Mouse (Mus musculus): ENCODE data around the gene Phtf2. TPM values are rescaled to one million over a fixed set of nuclear protein-coding genes. Genes with fewer than 3 reads are reported as not detected.

The Phtf2 gene
- polyA plus RNA-seq, 1 experiment from 2014 or later, result 46.0 TPM

DNA sequence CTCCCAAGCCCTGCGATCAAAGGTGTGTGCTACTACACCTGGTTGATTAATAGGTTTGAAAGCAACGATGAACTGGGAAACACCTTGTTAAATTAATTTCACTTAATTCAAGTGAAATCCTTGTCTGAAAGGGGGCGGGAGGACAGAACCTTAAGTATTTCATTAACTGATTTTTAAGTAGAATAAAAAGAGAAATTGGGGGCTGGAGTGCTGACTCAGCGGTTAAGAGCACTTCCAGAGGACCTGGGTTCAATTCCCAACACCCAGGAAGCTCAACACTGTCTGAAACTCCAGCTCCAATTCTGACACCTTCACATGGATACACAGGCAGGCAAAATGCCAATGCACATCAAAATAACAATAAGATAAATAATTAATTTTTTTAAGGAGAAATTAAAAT is 37.0 kb upstream of the Phtf2 start:
- no peak overlapping the region for H3K9ac ChIP-seq (ENCODE audit: low read length)
- no peak for ATAC-seq (ENCODE audit: insufficient number of reproducible peaks, insufficient read depth, low FRiP score, low read depth)
- H3K27me3 ChIP-seq (ENCODE audit: control insufficient read depth, insufficient read depth, low read length), result no peaks in the 10 kb centered on the region
- no peak overlapping the region for H3K4me2 ChIP-seq (ENCODE audit: low read length)
- peaks cover 6% of the 10 kb centered on the region for H3K36me3 ChIP-seq (ENCODE audit: control insufficient read depth, insufficient read depth, low read length)
- H3K27ac ChIP-seq (replicated peaks in 1 of 2; ENCODE audit: control insufficient read depth in 1 of 2, insufficient read depth in 1 of 2, low read depth in 2 of 2, low read length in 2 of 2), result no peak overlapping the region
- no peaks in the 10 kb centered on the region for H3K4me1 ChIP-seq (ENCODE audit: control insufficient read depth in 2 of 2, insufficient read depth in 2 of 2, low read length in 2 of 2)
- no peak overlapping the region for H3K4me3 ChIP-seq (ENCODE audit: control insufficient read depth in 1 of 2, insufficient read depth in 1 of 2, low read depth in 1 of 2, low read length in 2 of 2)
- WGBS, result 96% methylated on average over 4 of the region's 4 CpGs
- no peaks in the 10 kb centered on the region for H3K9me3 ChIP-seq (ENCODE audit: control insufficient read depth, low read length)

DNA sequence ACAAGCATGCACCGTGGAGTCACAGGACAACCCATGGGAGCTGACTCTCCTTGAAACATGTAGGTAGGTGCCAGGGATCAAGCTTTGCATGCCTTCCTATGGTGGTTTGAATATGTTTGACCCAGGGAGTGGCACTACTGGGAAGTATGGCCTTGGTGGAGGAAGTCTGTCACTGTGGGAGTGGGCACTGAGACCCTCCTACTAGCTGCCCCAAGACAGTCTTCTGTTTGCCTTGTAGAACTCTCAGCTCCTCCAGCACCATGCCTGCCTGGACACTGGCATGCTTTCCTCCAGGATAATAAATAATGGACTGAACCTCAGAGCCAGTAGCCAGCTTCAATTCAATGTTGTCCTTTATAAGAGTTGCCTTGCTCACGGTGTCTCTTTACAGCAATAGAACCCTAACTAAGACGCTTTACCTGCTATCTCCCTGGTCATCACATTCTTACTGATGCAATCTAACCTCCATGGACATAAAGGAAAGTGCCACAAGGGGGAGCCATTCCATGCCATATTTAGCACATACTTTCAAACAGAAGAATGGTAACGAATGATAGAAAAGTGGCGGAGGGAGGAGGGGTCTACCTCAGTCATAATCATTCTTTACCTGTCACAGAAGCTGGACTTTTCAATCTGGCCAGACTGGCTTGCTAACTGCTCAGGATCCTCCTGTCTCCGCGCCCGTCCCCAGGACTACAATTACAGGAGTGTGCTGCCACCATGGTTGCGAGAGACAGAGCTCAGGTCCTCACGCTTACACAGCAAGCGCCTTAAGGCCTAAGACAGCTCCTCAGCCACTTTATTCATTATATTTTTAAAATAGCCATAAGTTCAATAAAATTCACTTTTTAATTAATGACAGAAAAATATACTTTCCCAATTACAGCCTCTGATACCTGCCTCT is 31.7 kb upstream of the Phtf2 start:
- Histone ChIP-seq H3K4me1 (ENCODE audit: control insufficient read depth in 2 of 2, insufficient read depth in 2 of 2, low read length in 2 of 2) (no peaks in the 10 kb centered on the region), H3K9ac (ENCODE audit: low read length) (no peak overlapping the region), H3K27me3 (ENCODE audit: control insufficient read depth, insufficient read depth, low read length) (no peaks in the 10 kb centered on the region), H3K4me2 (ENCODE audit: low read length) (no peak overlapping the region), H3K36me3 (ENCODE audit: control insufficient read depth, insufficient read depth, low read length) (no peaks in the 10 kb centered on the region), H3K4me3 (ENCODE audit: control insufficient read depth in 1 of 2, insufficient read depth in 1 of 2, low read depth in 1 of 2, low read length in 2 of 2) (no peak overlapping the region), H3K27ac (replicated peaks in 1 of 2; ENCODE audit: control insufficient read depth in 1 of 2, insufficient read depth in 1 of 2, low read depth in 2 of 2, low read length in 2 of 2) (no peak overlapping the region), H3K9me3 (ENCODE audit: control insufficient read depth, low read length) (no peaks in the 10 kb centered on the region)
- 70% methylated on average over 11 of the region's 11 CpGs for WGBS
- ATAC-seq (ENCODE audit: insufficient number of reproducible peaks, insufficient read depth, low FRiP score, low read depth), result no peak

DNA sequence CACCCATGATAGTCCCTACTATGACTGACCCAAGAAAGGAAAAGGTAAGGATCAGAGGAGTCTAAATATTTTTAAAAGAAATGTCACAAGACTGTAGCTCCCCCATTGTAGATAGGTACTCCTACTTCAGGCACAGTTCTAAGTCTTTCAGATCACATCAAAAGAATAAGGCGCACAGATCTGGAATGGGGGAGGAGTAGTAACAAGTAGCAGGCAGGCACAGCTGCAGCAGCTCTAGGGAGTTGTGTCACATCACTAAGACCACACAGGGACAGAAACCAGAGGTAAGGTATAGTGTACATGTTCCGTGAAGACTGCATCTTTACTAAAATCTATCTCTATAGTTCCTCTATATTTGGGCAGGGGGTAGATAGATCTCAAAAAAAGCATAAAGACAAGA is 29.8 kb upstream of the Phtf2 start:
- H3K4me2 ChIP-seq (ENCODE audit: low read length), result no peak overlapping the region
- no peak overlapping the region for H3K9ac ChIP-seq (ENCODE audit: low read length)
- no peak overlapping the region for H3K4me3 ChIP-seq (ENCODE audit: control insufficient read depth in 1 of 2, insufficient read depth in 1 of 2, low read depth in 1 of 2, low read length in 2 of 2)
- H3K36me3 ChIP-seq (ENCODE audit: control insufficient read depth, insufficient read depth, low read length), result peaks cover 13% of the 10 kb centered on the region
- no peak for ATAC-seq (ENCODE audit: insufficient number of reproducible peaks, insufficient read depth, low FRiP score, low read depth)
- no peaks in the 10 kb centered on the region for H3K9me3 ChIP-seq (ENCODE audit: control insufficient read depth, low read length)
- H3K27me3 ChIP-seq (ENCODE audit: control insufficient read depth, insufficient read depth, low read length), result no peaks in the 10 kb centered on the region
- 82% methylated on average over 2 of the region's 2 CpGs for whole genome bisulfite sequencing
- no peak overlapping the region for H3K27ac ChIP-seq (replicated peaks in 1 of 2; ENCODE audit: control insufficient read depth in 1 of 2, insufficient read depth in 1 of 2, low read depth in 2 of 2, low read length in 2 of 2)
- H3K4me1 ChIP-seq (ENCODE audit: control insufficient read depth in 2 of 2, insufficient read depth in 2 of 2, low read length in 2 of 2), result no peaks in the 10 kb centered on the region

DNA sequence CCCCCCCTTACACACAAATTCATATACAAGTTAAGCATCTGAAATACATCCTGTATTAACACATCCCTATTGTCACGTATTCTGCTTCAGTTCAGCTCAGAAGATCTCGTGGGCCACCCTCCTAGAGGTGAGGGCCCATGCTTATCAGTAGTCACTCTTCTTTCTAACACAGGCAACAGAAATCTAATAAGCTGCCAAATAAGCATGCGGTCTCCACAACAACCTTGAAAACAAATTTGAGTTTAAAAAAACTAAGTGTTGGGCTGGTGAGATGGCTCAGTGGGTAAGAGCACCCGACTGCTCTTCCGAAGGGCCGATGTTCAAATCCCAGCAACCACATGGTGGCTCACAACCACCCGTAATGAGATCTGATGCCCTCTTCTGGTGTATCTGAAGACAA is 24.3 kb upstream of the Phtf2 start:
- Histone ChIP-seq H3K9ac (ENCODE audit: low read length) (no peak overlapping the region), H3K4me3 (ENCODE audit: control insufficient read depth in 1 of 2, insufficient read depth in 1 of 2, low read depth in 1 of 2, low read length in 2 of 2) (no peak overlapping the region), H3K36me3 (ENCODE audit: control insufficient read depth, insufficient read depth, low read length) (peaks cover 44% of the 10 kb centered on the region), H3K4me1 (ENCODE audit: control insufficient read depth in 2 of 2, insufficient read depth in 2 of 2, low read length in 2 of 2) (no peaks in the 10 kb centered on the region; a peak in 1 of 4 replicates), H3K27ac (replicated peaks in 1 of 2; ENCODE audit: control insufficient read depth in 1 of 2, insufficient read depth in 1 of 2, low read depth in 2 of 2, low read length in 2 of 2) (no peak overlapping the region), H3K4me2 (ENCODE audit: low read length) (no peak overlapping the region), H3K27me3 (ENCODE audit: control insufficient read depth, insufficient read depth, low read length) (no peaks in the 10 kb centered on the region), H3K9me3 (ENCODE audit: control insufficient read depth, low read length) (no peaks in the 10 kb centered on the region)
- ATAC-seq (ENCODE audit: insufficient number of reproducible peaks, insufficient read depth, low FRiP score, low read depth), result no peak
- WGBS, result 93% methylated on average over 7 of the region's 7 CpGs

DNA sequence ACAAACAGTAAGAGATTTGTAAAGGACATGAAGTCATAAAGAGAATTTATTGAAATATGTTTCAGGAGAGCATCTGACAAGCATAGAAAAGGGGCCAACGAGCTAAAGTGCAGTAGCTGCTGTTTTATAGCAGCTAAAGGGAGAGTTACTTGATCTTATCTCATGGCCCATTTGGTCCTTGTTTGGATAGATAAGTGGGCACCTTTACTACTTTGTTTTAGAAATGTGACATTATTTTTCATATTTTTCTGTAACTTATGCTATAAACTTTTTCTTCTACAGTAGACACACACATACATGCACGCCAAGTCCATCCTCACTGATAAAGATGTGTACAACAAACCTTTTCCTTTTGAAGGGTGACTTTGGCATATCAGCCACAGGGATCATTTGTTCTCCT is 23.5 kb upstream of the Phtf2 start:
- ATAC-seq (ENCODE audit: insufficient number of reproducible peaks, insufficient read depth, low FRiP score, low read depth), result no peak
- H3K9ac ChIP-seq (ENCODE audit: low read length), result no peak overlapping the region
- no peak overlapping the region for H3K4me3 ChIP-seq (ENCODE audit: control insufficient read depth in 1 of 2, insufficient read depth in 1 of 2, low read depth in 1 of 2, low read length in 2 of 2)
- no peak overlapping the region for H3K4me2 ChIP-seq (ENCODE audit: low read length)
- no peaks in the 10 kb centered on the region for H3K27me3 ChIP-seq (ENCODE audit: control insufficient read depth, insufficient read depth, low read length)
- H3K4me1 ChIP-seq (ENCODE audit: control insufficient read depth in 2 of 2, insufficient read depth in 2 of 2, low read length in 2 of 2), result no peaks in the 10 kb centered on the region; a peak in 1 of 4 replicates
- H3K36me3 ChIP-seq (ENCODE audit: control insufficient read depth, insufficient read depth, low read length), result peaks cover 51% of the 10 kb centered on the region
- no peak overlapping the region for H3K27ac ChIP-seq (replicated peaks in 1 of 2; ENCODE audit: control insufficient read depth in 1 of 2, insufficient read depth in 1 of 2, low read depth in 2 of 2, low read length in 2 of 2)
- H3K9me3 ChIP-seq (ENCODE audit: control insufficient read depth, low read length), result no peaks in the 10 kb centered on the region
- 79% methylated on average over 2 of the region's 2 CpGs for WGBS

DNA sequence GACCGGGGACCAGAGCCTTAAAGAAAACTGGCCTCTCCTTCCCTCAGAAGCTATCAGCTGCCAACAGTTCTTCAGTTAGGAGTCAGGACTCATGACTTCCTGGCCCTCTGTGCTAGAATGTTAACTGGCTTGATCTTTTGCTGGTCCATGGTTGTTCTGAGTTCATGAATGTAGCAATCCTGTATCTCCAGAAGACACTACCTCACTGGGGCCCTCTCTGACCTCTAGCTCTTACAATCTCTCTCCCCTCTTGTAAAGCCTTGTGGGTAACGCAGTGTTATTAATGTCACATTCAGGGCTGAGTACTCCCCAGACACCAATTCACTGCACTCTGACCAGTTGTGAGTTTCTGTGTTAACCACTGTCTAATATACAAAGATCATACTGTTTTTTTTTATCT is 22.7 kb upstream of the Phtf2 start:
- Histone ChIP-seq H3K4me2 (ENCODE audit: low read length) (no peak overlapping the region), H3K9ac (ENCODE audit: low read length) (no peak overlapping the region), H3K27me3 (ENCODE audit: control insufficient read depth, insufficient read depth, low read length) (no peaks in the 10 kb centered on the region), H3K4me3 (ENCODE audit: control insufficient read depth in 1 of 2, insufficient read depth in 1 of 2, low read depth in 1 of 2, low read length in 2 of 2) (no peak overlapping the region), H3K9me3 (ENCODE audit: control insufficient read depth, low read length) (no peaks in the 10 kb centered on the region), H3K36me3 (ENCODE audit: control insufficient read depth, insufficient read depth, low read length) (peaks cover 55% of the 10 kb centered on the region), H3K4me1 (ENCODE audit: control insufficient read depth in 2 of 2, insufficient read depth in 2 of 2, low read length in 2 of 2) (no peaks in the 10 kb centered on the region; a peak in 1 of 4 replicates), H3K27ac (replicated peaks in 1 of 2; ENCODE audit: control insufficient read depth in 1 of 2, insufficient read depth in 1 of 2, low read depth in 2 of 2, low read length in 2 of 2) (no peak overlapping the region)
- no peak for ATAC-seq (ENCODE audit: insufficient number of reproducible peaks, insufficient read depth, low FRiP score, low read depth)
- 75% methylated on average over 2 of the region's 2 CpGs for WGBS

DNA sequence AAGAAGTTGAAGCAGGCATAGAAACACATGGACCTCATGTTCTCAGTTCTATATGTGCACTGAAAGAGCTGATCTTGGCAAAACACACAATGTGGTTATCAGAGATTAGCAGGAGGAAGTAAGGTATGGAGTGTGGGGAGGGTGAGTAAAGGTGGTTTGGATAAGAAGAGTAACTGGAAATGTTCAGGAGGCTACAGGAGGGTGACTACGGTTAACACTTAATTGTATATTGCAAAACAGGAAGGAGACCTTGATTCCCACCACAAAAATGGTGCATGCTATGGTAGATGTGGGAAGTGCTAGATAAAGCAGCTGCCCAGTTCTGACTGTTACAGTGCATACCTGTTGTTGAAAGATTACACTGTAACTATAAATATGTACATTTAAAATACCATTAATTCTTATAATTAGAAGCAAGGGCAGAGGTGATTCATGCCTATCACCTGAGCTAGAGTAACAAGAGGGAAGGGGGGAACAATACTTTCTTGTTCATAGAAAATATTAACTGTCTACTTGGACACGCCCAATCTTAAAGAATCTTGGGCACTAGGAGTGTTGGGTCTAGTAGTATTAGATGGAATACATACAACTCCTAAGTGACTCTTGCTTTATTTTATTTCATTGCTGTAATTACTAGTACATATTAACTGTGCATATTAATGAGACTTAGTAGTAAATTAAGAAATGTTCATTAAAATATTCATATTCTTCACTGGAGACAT is 15.7 kb upstream of the Phtf2 start:
- ATAC-seq (ENCODE audit: insufficient number of reproducible peaks, insufficient read depth, low FRiP score, low read depth), result no peak
- Histone ChIP-seq H3K36me3 (ENCODE audit: control insufficient read depth, insufficient read depth, low read length) (peaks cover 66% of the 10 kb centered on the region), H3K9ac (ENCODE audit: low read length) (no peak overlapping the region), H3K27ac (replicated peaks in 1 of 2; ENCODE audit: control insufficient read depth in 1 of 2, insufficient read depth in 1 of 2, low read depth in 2 of 2, low read length in 2 of 2) (no peak overlapping the region), H3K27me3 (ENCODE audit: control insufficient read depth, insufficient read depth, low read length) (no peaks in the 10 kb centered on the region), H3K4me1 (ENCODE audit: control insufficient read depth in 2 of 2, insufficient read depth in 2 of 2, low read length in 2 of 2) (no peaks in the 10 kb centered on the region), H3K9me3 (ENCODE audit: control insufficient read depth, low read length) (no peaks in the 10 kb centered on the region), H3K4me3 (ENCODE audit: control insufficient read depth in 1 of 2, insufficient read depth in 1 of 2, low read depth in 1 of 2, low read length in 2 of 2) (no peak overlapping the region), H3K4me2 (ENCODE audit: low read length) (no peak overlapping the region)
- 92% methylated on average over 2 of the region's 2 CpGs for WGBS

Measured in heart, embryonic 14.5 days (tissue).